21 mouse cellular contexts compared by ENCODE assay signal in the genomic region with DNA sequence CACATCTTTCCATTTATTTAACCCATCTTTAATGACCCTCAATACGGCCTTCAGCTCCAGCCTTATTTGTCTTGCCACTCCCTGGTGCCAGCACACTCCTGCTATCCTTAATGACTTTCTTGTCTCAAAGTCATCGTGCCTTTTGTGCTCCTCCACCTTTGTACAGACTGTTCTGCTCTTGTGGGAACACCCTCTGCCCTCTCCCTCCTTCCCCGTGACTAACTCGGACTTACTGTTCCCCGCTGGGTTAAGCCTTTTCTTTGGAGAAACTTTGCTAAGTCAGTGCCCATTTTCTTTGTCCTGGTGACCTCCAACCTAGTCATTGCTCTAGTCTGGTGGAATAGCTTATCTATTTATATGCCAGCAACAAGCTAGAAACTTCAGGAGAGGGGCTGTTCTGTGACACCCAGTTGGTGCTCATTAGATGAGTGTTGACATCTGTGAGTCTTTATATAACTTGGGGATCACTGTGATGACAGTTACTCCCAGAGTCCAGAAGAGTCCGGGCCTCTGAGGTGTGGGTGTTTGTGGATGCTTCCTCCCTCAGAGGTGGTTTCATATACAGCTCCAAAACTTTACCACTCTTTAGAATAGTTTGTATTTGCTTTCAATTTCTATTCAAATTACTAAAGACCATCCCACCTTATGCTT.
A peak's percentile ranks its signal among the peaks of the same experiment; 100 is the strongest.
DNase-seq lines count a peak whose midpoint lies in the region; ATAC-seq lines count a peak whose summit lies in the region.
"Had no signal": no experiment of that assay in that cellular context is flagged by ENCODE, and none has a peak within 500 bp of the region (broad histone marks: within the 10 kb centered on the region; RNA-seq: fewer than 3 reads in every experiment).

No protein-coding gene starts in this region.

- no peak for DNase-seq in heart, embryonic 10.5 days (ENCODE audit: low spot score)
- DNase-seq in heart, postnatal 4 days, result no peak
- DNase-seq in kidney, adult 9 months, result peak; percentile 71
- DNase-seq in kidney, adult 11 months, result no peak
- DNase-seq in ovary, adult 18-20 months (ENCODE audit: low spot score), result no peak
- DNase-seq in left cerebral cortex, adult 8-10 months (ENCODE audit: low spot score in 2 of 2), result no peak
- DNase-seq: adrenal gland, adult 8-10 months; cerebellum, adult 11-12 months; cerebellum, postnatal 14 days; embryo, embryonic 11 days; forebrain, postnatal 0 days; heart, postnatal 10 days; kidney, postnatal 14 days; thymus, postnatal 25 days had no signal

- no peaks in the 10 kb centered on the region for H3K9me3 ChIP-seq in heart, embryonic 10.5 days
- H3K9me3 ChIP-seq in stomach, embryonic 15.5 days, result no peaks in the 10 kb centered on the region
- H3K9me3 ChIP-seq: limb, embryonic 15.5 days; liver, embryonic 15.5 days; midbrain, embryonic 13.5 days had no signal

- no peak overlapping the region for H3K9ac ChIP-seq in stomach, embryonic 15.5 days
- H3K9ac ChIP-seq: forebrain, postnatal 0 days; hindbrain, embryonic 14.5 days; limb, embryonic 15.5 days; liver, embryonic 15.5 days; midbrain, embryonic 13.5 days had no signal

- H3K36me3 ChIP-seq in heart, embryonic 10.5 days, result no peaks in the 10 kb centered on the region
- H3K36me3 ChIP-seq in stomach, embryonic 15.5 days, result no peaks in the 10 kb centered on the region
- H3K36me3 ChIP-seq: limb, embryonic 15.5 days; liver, embryonic 15.5 days; midbrain, embryonic 13.5 days had no signal

- no peak overlapping the region for H3K4me2 ChIP-seq in stomach, embryonic 15.5 days
- H3K4me2 ChIP-seq: hindbrain, embryonic 14.5 days; limb, embryonic 15.5 days; liver, embryonic 15.5 days; midbrain, embryonic 13.5 days had no signal

- H3K27me3 ChIP-seq in heart, embryonic 10.5 days (ENCODE audit: insufficient read depth, poor library complexity, severe bottlenecking), result no peaks in the 10 kb centered on the region
- no peaks in the 10 kb centered on the region for H3K27me3 ChIP-seq in stomach, embryonic 15.5 days (replicated peaks)
- H3K27me3 ChIP-seq: limb, embryonic 15.5 days; liver, embryonic 15.5 days; midbrain, embryonic 13.5 days had no signal

- no peak overlapping the region for H3K4me3 ChIP-seq in heart, embryonic 10.5 days
- no peak overlapping the region for H3K4me3 ChIP-seq in brown adipose tissue, adult 24 weeks (ENCODE audit: insufficient read depth, low read depth, low read length)
- no peak overlapping the region for H3K4me3 ChIP-seq in stomach, embryonic 15.5 days (replicated peaks)
- H3K4me3 ChIP-seq: limb, embryonic 15.5 days; liver, embryonic 15.5 days; midbrain, embryonic 13.5 days had no signal

- WGBS in heart, embryonic 10.5 days, result 50% methylated on average over 6 of the region's 6 CpGs
- 69% methylated on average over 6 of the region's 6 CpGs for WGBS in stomach, embryonic 15.5 days

- H3K27ac ChIP-seq in heart, embryonic 10.5 days, result peak overlapping the region; percentile 32; the same call in 1 of the 2 replicates
- peak overlapping the region; percentile 95 for H3K27ac ChIP-seq in brown adipose tissue, adult 24 weeks (replicated peaks; ENCODE audit: low read depth, low read length)
- no peak overlapping the region for H3K27ac ChIP-seq in stomach, embryonic 15.5 days
- H3K27ac ChIP-seq: hindbrain, embryonic 14.5 days; limb, embryonic 15.5 days; liver, embryonic 15.5 days; midbrain, embryonic 13.5 days had no signal

- peak; percentile 66 for ATAC-seq in stomach, embryonic 15.5 days (ENCODE audit: insufficient read depth, low FRiP score, low read depth)
- ATAC-seq: forebrain, postnatal 0 days; lung, postnatal 0 days; midbrain, embryonic 13.5 days had no signal

- H3K4me1 ChIP-seq in heart, embryonic 10.5 days, result peaks cover 14% of the 10 kb centered on the region; the same call in 1 of the 2 replicates
- peaks cover 2% of the 10 kb centered on the region for H3K4me1 ChIP-seq in brown adipose tissue, adult 24 weeks (ENCODE audit: control insufficient read depth, insufficient read depth, insufficient read length, low read length)
- no peaks in the 10 kb centered on the region for H3K4me1 ChIP-seq in stomach, embryonic 15.5 days
- H3K4me1 ChIP-seq: liver, embryonic 15.5 days; midbrain, embryonic 13.5 days had no signal
